Mouse (Mus musculus) small intestine, adult 10 weeks (tissue): ENCODE results near the gene Vwa5a. TPM values are rescaled to one million over a fixed set of nuclear protein-coding genes. Genes with fewer than 3 reads are reported as not detected.

Experiments
- polyA plus RNA-seq: library from polyadenylated mRNA; stranded (reverse); fragments of 350-450 nt; fragmentation: Illumina TruSeq; extraction: RNeasy Lipid Tissue Mini Kit (QIAGEN cat#74804); gene quantifications from one replicate; pipeline ENCODE4 v1.2.3, GENCODE M21; 2014; ENCODE audit warnings: low replicate concordance

Vwa5a gene
- 71.8 TPM for polyA plus RNA-seq

GRCm38 (mm10) chr9:38718102-38718501 is at the start of gene Vwa5a:
Gene Vwa5a, plus strand, starts transcription at chr9:38718268.

GRCm38 (mm10) chr9:38674501-38674900 is 43.6 kb upstream of the Vwa5a start, which contains the start of gene Olfr918:
Gene Olfr918, minus strand, starts transcription at chr9:38674601.

GRCm38 (mm10) chr9:38751999-38752398 is 33.9 kb downstream of the Vwa5a start, which contains the start of gene Olfr920:
Gene Olfr920, plus strand, starts transcription at chr9:38752299.

GRCm38 (mm10) chr9:38772768-38773167 is 54.7 kb downstream of the Vwa5a start, which contains the start of gene Olfr921:
Gene Olfr921, plus strand, starts transcription at chr9:38773068.

Other genes starting within 250 kb of the Vwa5a start
- not detected for gene Olfr905, start 247.2 kb upstream of the Vwa5a start, polyA plus RNA-seq
- not detected for gene Olfr906, start 231.2 kb upstream of the Vwa5a start, polyA plus RNA-seq
- not detected for gene Olfr907, start 222.5 kb upstream of the Vwa5a start, polyA plus RNA-seq
- gene Olfr911-ps1, start 196.7 kb upstream of the Vwa5a start, polyA plus RNA-seq = not detected
- gene Olfr910, start 180.4 kb upstream of the Vwa5a start, polyA plus RNA-seq = not detected
- gene Olfr912, start 138.1 kb upstream of the Vwa5a start, polyA plus RNA-seq = not detected
- gene Olfr913, start 125.5 kb upstream of the Vwa5a start, polyA plus RNA-seq = not detected
- not detected for gene Olfr914, start 113.2 kb upstream of the Vwa5a start, polyA plus RNA-seq
- not detected for gene Olfr916, start 58.4 kb upstream of the Vwa5a start, polyA plus RNA-seq
- gene Olfr917, start 52.4 kb upstream of the Vwa5a start, polyA plus RNA-seq = not detected
- gene Olfr918, start 43.7 kb upstream of the Vwa5a start, polyA plus RNA-seq = not detected
- not detected for gene Olfr919, start 14.6 kb upstream of the Vwa5a start, polyA plus RNA-seq
- gene Olfr920, start 34.0 kb downstream of the Vwa5a start, polyA plus RNA-seq = 0.52 TPM
- gene Olfr921, start 54.8 kb downstream of the Vwa5a start, polyA plus RNA-seq = 0.15 TPM
- not detected for gene Olfr922, start 96.3 kb downstream of the Vwa5a start, polyA plus RNA-seq
- not detected for gene Olfr923, start 108.3 kb downstream of the Vwa5a start, polyA plus RNA-seq
- not detected for gene Olfr924, start 126.2 kb downstream of the Vwa5a start, polyA plus RNA-seq
- gene Olfr26, start 136.8 kb downstream of the Vwa5a start, polyA plus RNA-seq = not detected
- not detected for gene Olfr926, start 158.9 kb downstream of the Vwa5a start, polyA plus RNA-seq
- not detected for gene Olfr930, start 211.5 kb downstream of the Vwa5a start, polyA plus RNA-seq